11 mouse cellular contexts compared by ENCODE assay signal in the genomic region with DNA sequence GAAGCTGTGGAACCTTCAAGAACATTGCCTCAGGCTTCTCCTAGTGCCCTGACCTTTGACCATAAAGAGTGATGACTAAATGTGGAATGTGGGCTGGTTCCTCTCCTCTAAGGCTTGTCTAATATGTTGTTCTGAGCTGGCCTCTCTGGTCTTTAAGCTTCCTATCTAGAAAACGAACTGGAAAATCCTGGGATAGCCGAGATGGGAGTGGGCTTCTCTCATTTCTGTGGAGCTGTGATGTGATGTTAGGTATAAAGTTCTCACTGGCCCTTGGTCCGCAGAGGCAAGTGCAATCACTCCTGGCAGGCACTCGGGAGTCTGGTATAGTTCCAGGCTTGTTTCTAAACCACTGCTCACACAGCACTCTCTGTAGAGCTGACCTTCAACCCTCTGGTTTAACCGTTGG. TPM values are rescaled to one million over a fixed set of nuclear protein-coding genes. Genes with fewer than 3 reads are reported as not detected.
DNase-seq lines count a peak whose midpoint lies in the region; ATAC-seq lines count a peak whose summit lies in the region.
"Had no signal": no experiment of that assay in that cellular context is flagged by ENCODE, and none has a peak within 500 bp of the region (broad histone marks: within the 10 kb centered on the region; RNA-seq: fewer than 3 reads in every experiment).

No protein-coding gene starts in this region.

- no peaks in the 10 kb centered on the region for H3K9me3 ChIP-seq in intestine, embryonic 15.5 days

- H3K4me1 ChIP-seq in intestine, embryonic 15.5 days (replicated peaks) = no peaks in the 10 kb centered on the region
- H3K4me1 ChIP-seq: megakaryocyte, embryonic 14.5 days had no signal

- H3K27me3 ChIP-seq in intestine, embryonic 15.5 days (replicated peaks) = no peaks in the 10 kb centered on the region

- no peak overlapping the region for H3K4me2 ChIP-seq in intestine, embryonic 15.5 days (replicated peaks)

- H3K36me3 ChIP-seq in intestine, embryonic 15.5 days = no peaks in the 10 kb centered on the region

- WGBS in intestine, embryonic 15.5 days = 54% methylated on average over 5 of the region's 5 CpGs

- peak; percentile 85 for ATAC-seq in intestine, embryonic 15.5 days

- H3K27ac ChIP-seq in intestine, embryonic 15.5 days = 0 out of 2 replicates have a peak overlapping the region, but pooled peaks have one; percentile 6

- peak; percentile 66 for DNase-seq in kidney, adult 18-20 months
- no peak for DNase-seq in kidney, postnatal 4 days
- peak; percentile 79 for DNase-seq in adipocyte (ENCODE audit: low spot score)
- DNase-seq in lung, postnatal 36 days = peak; percentile 54
- DNase-seq in retina, postnatal 1 day = no peak
- DNase-seq in cerebellum, adult 9-10 months = no peak
- DNase-seq: gastrocnemius, postnatal 25 days; layer of hippocampus, adult 9-11 months; thymus, postnatal 36 days had no signal

- no peak overlapping the region for H3K4me3 ChIP-seq in intestine, embryonic 15.5 days (replicated peaks)
- H3K4me3 ChIP-seq: megakaryocyte, embryonic 14.5 days had no signal

- H3K9ac ChIP-seq in intestine, embryonic 15.5 days = no peak overlapping the region

RNA-seq across cellular contexts. Expression of a gene that starts 29.3 kb away (rescaled TPM):
- 33.2 and 37.8 TPM in 2 replicates for polyA plus RNA-seq in intestine, embryonic 15.5 days (2015; fragmentation: Nextera tagmentation; extraction: Ambion mirVana)

Comparison
In these comparisons a context has a peak if more than half of its experiments do, and no peak if none do; other contexts are left out.
1. DNase-seq: peak in kidney, adult 18-20 months (single experiment), adipocyte (single experiment) and lung, postnatal 36 days (single experiment); none in kidney, postnatal 4 days (0 of 2), retina, postnatal 1 day (single experiment) and cerebellum, adult 9-10 months (single experiment).